Mouse (Mus musculus) megakaryocyte, embryonic 14.5 days (primary cell): ENCODE results near the gene Babam1.

ENCODE experiments used
- FLI1 ChIP-seq: IDR thresholded peaks from 2 replicates; pipeline ENCODE4 v1.6.1; 2012; ENCODE audit warnings: low read length, inconsistent platforms, mixed read lengths
- GATA1 ChIP-seq: IDR thresholded peaks from 3 replicates; pipeline ENCODE4 v1.6.1; 2012; ENCODE audit warnings: mixed read lengths, low read length, inconsistent platforms, borderline replicate concordance

DNA sequence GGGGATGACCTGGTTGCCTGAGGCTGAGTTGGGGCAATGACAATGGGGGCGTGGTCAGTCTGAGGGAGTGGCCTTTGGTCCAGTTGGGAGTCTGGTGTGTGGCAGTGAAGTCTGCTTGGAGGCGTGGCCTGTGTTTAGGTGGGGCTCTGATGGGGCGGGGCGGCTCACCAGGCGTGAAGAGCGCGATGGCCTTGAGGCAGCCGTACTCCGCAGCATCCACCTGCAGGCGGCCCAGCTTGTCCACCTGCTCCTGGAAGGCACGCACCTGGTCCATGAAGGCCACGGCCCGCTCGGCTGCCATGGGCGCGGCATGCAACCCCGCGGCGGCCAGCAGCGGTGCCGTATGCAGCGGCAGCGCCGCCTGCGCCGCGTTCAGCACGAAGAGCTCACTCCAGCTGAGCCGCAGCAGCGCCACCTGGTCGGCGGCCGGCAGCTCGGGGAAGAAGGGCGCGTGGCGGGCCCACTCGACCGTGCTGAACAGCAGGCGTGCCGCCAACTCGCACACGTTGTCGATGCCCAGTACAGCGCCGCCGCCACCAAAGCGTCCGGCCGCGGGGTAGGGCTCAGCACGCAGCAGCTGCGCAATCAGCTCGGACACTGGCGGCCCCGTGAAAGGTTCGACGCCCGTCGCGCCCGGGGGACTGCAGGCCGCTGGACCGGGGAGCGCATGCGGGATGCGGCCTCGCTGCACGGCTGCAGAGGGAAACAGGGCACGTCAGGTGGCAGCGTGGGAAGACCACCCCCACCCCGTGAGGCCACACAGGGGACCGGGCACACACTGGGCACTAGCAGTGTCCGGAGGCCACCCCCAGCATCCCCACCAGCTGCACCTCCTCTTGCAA is 20.9 kb upstream of the Babam1 start:
- TF ChIP-seq FLI1 (no peak), GATA1 (no peak)
